Mouse (Mus musculus): ENCODE results near the gene Pdcd1.

- no peak for TF ChIP-seq CTCF (conservative IDR thresholded peaks at IDR 0.05; ENCODE audit: low read length)
- no peak for TF ChIP-seq NANOG (IDR thresholded peaks at IDR 0.05; ENCODE audit: borderline replicate concordance, low read length)
- TF ChIP-seq POU5F1 (IDR thresholded peaks at IDR 0.05; ENCODE audit: borderline replicate concordance, low read length) = no peak
Measured at GRCm38 (mm10) chr1:94091788-94092187, 39.4 kb upstream of the Pdcd1 start.

All from E14TG2a.4 (cell line).